Mouse (Mus musculus) G1E (cell line): ENCODE measurements at regions not wholly inside any gene's neighbourhood (a gene's known extent, or its start where the extent isn't known, plus 50 kb on each side); places are given as distances from the start of the nearest gene placed in this dataset.

Experiments used
- ATAC-seq: 2 replicates; pipeline ENCODE4 v1.8.0; 2016; ENCODE audit warnings: mild to moderate bottlenecking; ENCODE audit not compliant: insufficient number of reproducible peaks, poor library complexity, low FRiP score, severe bottlenecking; ENCODE audit errors: extremely low read depth
- DNase-seq: peaks from one replicate; pipeline ENCODE4 v3.0.0; 2012; ENCODE audit warnings: low spot score
- H3K27me3 ChIP-seq: 2 replicates; pipeline ENCODE4 v1.6.1; 2012; ENCODE audit warnings: mild to moderate bottlenecking, low read length, inconsistent platforms; ENCODE audit not compliant: insufficient read depth
- H3K36me3 ChIP-seq: replicated peaks from 2 replicates; pipeline ENCODE3; 2012; ENCODE audit warnings: mild to moderate bottlenecking, inconsistent platforms
- H3K4me1 ChIP-seq: 2 replicates; pipeline ENCODE4 v1.6.1; 2012; ENCODE audit warnings: low read depth, low read length, inconsistent platforms, mixed read lengths; ENCODE audit not compliant: insufficient read depth
- H3K4me3 ChIP-seq: 2 replicates; pipeline ENCODE4 v1.5.1; 2012; ENCODE audit warnings: low read depth, mild to moderate bottlenecking, inconsistent platforms, low read length, moderate library complexity, mixed read lengths
- H3K9me3 ChIP-seq: replicated peaks from 2 replicates; pipeline ENCODE4 v1.6.1; 2012; ENCODE audit warnings: inconsistent platforms
- CTCF ChIP-seq: IDR thresholded peaks from 2 replicates; pipeline ENCODE4 v1.5.1; 2012; ENCODE audit warnings: low read depth, low read length, inconsistent platforms, mixed read lengths
- GATA1 ChIP-seq: IDR thresholded peaks from 2 replicates; pipeline ENCODE4 v1.6.1; 2012; ENCODE audit warnings: borderline replicate concordance, low read length, inconsistent platforms, mixed read lengths
- GATA2 ChIP-seq: IDR thresholded peaks from 2 replicates; pipeline ENCODE4 v1.6.1; 2012; ENCODE audit warnings: low read depth, low read length, inconsistent platforms, borderline replicate concordance
- POLR2AphosphoS5 ChIP-seq: IDR thresholded peaks from 2 replicates; pipeline ENCODE4 v1.6.1; 2012; ENCODE audit warnings: low read depth, low read length, inconsistent platforms; ENCODE audit not compliant: insufficient replicate concordance
- TAL1 ChIP-seq: conservative IDR thresholded peaks from 2 replicates; pipeline ENCODE4 v1.6.1; 2012; ENCODE audit warnings: low read depth, low read length, inconsistent platforms, mixed read lengths

- TF ChIP-seq CTCF, result no peak
- no peak for TF ChIP-seq POLR2AphosphoS5
- no peak for TF ChIP-seq GATA1
- no peak for TF ChIP-seq TAL1
- no peak for TF ChIP-seq GATA2
- Histone ChIP-seq H3K4me1 (no peaks in the 10 kb centered on the region), H3K27me3 (no peaks in the 10 kb centered on the region), H3K4me3 (no peak overlapping the region), H3K36me3 (no peaks in the 10 kb centered on the region), H3K9me3 (peaks cover 47% of the 10 kb centered on the region)
- DNase-seq (no peak), ATAC-seq (no peak)
These were observed 90.2 kb upstream of the Stt3b start for GRCm38 (mm10) chr9:115400461-115400860.

GRCm38 (mm10) chr9:115401405-115402151 lies 91.4 kb upstream of the Stt3b start:
- TF ChIP-seq POLR2AphosphoS5 (no peak), CTCF (no peak), GATA2 (no peak), GATA1 (no peak), TAL1 (no peak)
- Histone ChIP-seq H3K27me3 (no peaks in the 10 kb centered on the region), H3K9me3 (peaks cover 48% of the 10 kb centered on the region), H3K4me3 (no peak overlapping the region), H3K36me3 (no peaks in the 10 kb centered on the region), H3K4me1 (no peaks in the 10 kb centered on the region)
- DNase-seq (no peak), ATAC-seq (no peak)

- Histone ChIP-seq H3K9me3 (peaks cover 42% of the 10 kb centered on the region), H3K4me3 (no peak overlapping the region), H3K36me3 (no peaks in the 10 kb centered on the region), H3K4me1 (no peaks in the 10 kb centered on the region), H3K27me3 (no peaks in the 10 kb centered on the region)
- no peak for ATAC-seq
- DNase-seq, result no peak
- TF ChIP-seq GATA2, result no peak
- TF ChIP-seq TAL1, result no peak
- TF ChIP-seq POLR2AphosphoS5, result no peak
- TF ChIP-seq GATA1, result no peak
- no peak for TF ChIP-seq CTCF
These were observed 92.4 kb upstream of the Stt3b start for GRCm38 (mm10) chr9:115402661-115403060.

GRCm38 (mm10) chr9:115403354-115403968 lies 93.2 kb upstream of the Stt3b start:
- Histone ChIP-seq H3K27me3 (no peaks in the 10 kb centered on the region), H3K4me3 (no peak overlapping the region), H3K9me3 (peaks cover 41% of the 10 kb centered on the region), H3K4me1 (no peaks in the 10 kb centered on the region), H3K36me3 (no peaks in the 10 kb centered on the region)
- no peak for DNase-seq
- TF ChIP-seq GATA1 (no peak), CTCF (no peak), TAL1 (no peak), GATA2 (no peak), POLR2AphosphoS5 (no peak)
- ATAC-seq, result no peak

DNA sequence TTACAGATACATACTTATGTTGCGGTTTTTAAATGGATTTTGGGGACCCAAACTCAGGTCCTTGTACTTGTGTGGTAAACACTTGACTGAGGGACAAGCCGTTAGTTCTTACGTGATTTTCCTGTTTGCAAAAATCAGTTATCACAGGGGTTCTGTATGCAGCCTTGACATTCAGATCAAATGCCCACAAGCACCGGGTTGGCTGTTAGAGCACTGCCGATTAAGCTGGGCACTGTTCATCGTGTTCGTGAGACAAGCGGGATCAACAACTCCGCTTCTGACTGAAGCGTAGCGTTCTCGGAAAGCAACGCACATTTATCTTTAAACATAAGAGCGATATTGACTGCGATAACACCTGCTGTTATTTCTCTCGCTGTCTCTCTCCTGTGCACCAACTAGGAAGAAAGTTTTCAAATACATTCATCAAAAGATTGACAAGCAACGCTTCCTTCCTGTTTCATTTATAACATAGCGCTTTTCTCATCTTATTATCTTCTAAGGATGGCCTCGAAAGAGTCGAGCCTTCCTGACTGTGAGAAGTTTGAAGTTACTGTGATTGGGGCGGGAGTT lies 97.8 kb upstream of the Stt3b start:
- H3K36me3 ChIP-seq, result no peaks in the 10 kb centered on the region
- no peak for DNase-seq
- peaks cover 61% of the 10 kb centered on the region for H3K9me3 ChIP-seq
- no peak for ATAC-seq
- no peaks in the 10 kb centered on the region for H3K27me3 ChIP-seq
- TF ChIP-seq GATA2 (no peak), GATA1 (no peak), POLR2AphosphoS5 (no peak), TAL1 (no peak), CTCF (no peak)
- no peak overlapping the region for H3K4me3 ChIP-seq
- no peaks in the 10 kb centered on the region for H3K4me1 ChIP-seq

DNA sequence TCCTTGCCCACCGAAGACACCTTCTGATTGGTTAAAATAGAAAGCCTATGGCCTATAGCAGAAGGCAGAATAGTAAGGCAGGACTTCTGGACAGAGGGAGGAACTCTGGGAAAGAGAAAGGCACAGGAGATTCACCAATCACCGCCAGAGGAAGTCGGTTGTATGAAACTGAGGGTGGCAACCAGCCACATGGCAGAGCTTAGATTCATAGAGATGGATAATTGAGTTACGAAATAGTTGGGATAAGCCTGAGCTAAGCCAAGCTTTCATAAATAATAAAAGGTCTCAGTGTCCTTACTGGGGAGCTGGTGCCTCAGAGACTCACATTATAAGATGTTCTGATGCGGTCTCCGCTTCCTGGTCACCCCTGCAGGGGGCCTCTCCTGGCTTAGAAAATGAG lies 98.7 kb upstream of the Stt3b start:
- Histone ChIP-seq H3K4me3 (no peak overlapping the region), H3K27me3 (no peaks in the 10 kb centered on the region), H3K9me3 (peaks cover 61% of the 10 kb centered on the region), H3K36me3 (no peaks in the 10 kb centered on the region), H3K4me1 (no peaks in the 10 kb centered on the region)
- no peak for ATAC-seq
- DNase-seq, result no peak
- TF ChIP-seq GATA1 (no peak), CTCF (no peak), GATA2 (no peak), TAL1 (no peak), POLR2AphosphoS5 (no peak)
